Comparison of ENCODE assay signal across 16 mouse cellular contexts in genomic region chr9:83555580-83555979, GRCm38 (mm10). TPM values are rescaled to one million over a fixed set of nuclear protein-coding genes. Genes with fewer than 3 reads are reported as not detected.
DNase-seq lines count a peak whose midpoint lies in the region; ATAC-seq and TF ChIP-seq lines count a peak whose summit lies in the region.
"Had no signal": no experiment of that assay in that cellular context is flagged by ENCODE, and none has a peak within 500 bp of the region (broad histone marks: within the 10 kb centered on the region; RNA-seq: fewer than 3 reads in every experiment).

No protein-coding gene starts in this region.

- peak; percentile 39; the same call in 1 of the 2 replicates for ATAC-seq in common myeloid progenitor, adult 5-6 weeks (replicated peaks; ENCODE audit: low read depth, poor library complexity, severe bottlenecking)
- ATAC-seq in megakaryocyte progenitor cell, adult 5-6 weeks (replicated peaks; ENCODE audit: poor library complexity) = 0 out of 2 replicates have a peak, but pooled peaks have one; percentile 26
- no peak for ATAC-seq in forebrain, embryonic 16.5 days
- no peak for ATAC-seq in erythroblast, adult 5-6 weeks (replicated peaks; ENCODE audit: low FRiP score, poor library complexity, severe bottlenecking)
- ATAC-seq: activated CD4-positive, CD25-positive, alpha-beta regulatory T cell, adult 4 months; Patski had no signal

- no peaks in the 10 kb centered on the region for H3K9me3 ChIP-seq in CH12.LX (replicated peaks; ENCODE audit: low read length)
- H3K9me3 ChIP-seq in forebrain, embryonic 16.5 days (ENCODE audit: control insufficient read depth, low read length) = no peaks in the 10 kb centered on the region
- H3K9me3 ChIP-seq: embryonic facial prominence, embryonic 13.5 days; embryonic facial prominence, embryonic 15.5 days; forebrain, embryonic 13.5 days; forebrain, embryonic 15.5 days; G1E had no signal

- TF ChIP-seq EP300 in CH12.LX (IDR thresholded peaks at IDR 0.05; ENCODE audit: low read length) = peak; percentile 51

- no peak for DNase-seq in CH12.LX (ENCODE audit: extremely low read depth)
- DNase-seq in cerebellum, postnatal 10 days = no peak
- DNase-seq: adrenal gland, postnatal 10 days; adrenal gland, postnatal 25 days; cerebellum, adult 8-10 months had no signal

- dilution Hi-C loops in CH12.LX (cut with MboI; ENCODE audit: extremely low pct_ligation_motif_present, extremely low pct_unique_long_range_greater_than_20kb, low sequenced_read_pairs) = no loop called here

- TF ChIP-seq CTCF in CH12.LX (conservative IDR thresholded peaks at IDR 0.05 in 1 of 2, IDR thresholded peaks at IDR 0.05 in 1 of 2; ENCODE audit: low read depth in 2 of 2, low read length in 2 of 2) = no peak

- H3K36me3 ChIP-seq in CH12.LX (replicated peaks in 1 of 2; ENCODE audit: control insufficient read depth in 1 of 2, insufficient read depth in 1 of 2, low read length in 1 of 2) = no peaks in the 10 kb centered on the region
- H3K36me3 ChIP-seq in forebrain, embryonic 16.5 days (ENCODE audit: control insufficient read depth, insufficient read depth) = no peaks in the 10 kb centered on the region
- H3K36me3 ChIP-seq: embryonic facial prominence, embryonic 13.5 days; embryonic facial prominence, embryonic 15.5 days; forebrain, embryonic 15.5 days; G1E had no signal

- no peak overlapping the region for H3K4me2 ChIP-seq in CH12.LX (ENCODE audit: insufficient read depth, low read depth, poor library complexity, severe bottlenecking)
- no peak overlapping the region for H3K4me2 ChIP-seq in forebrain, embryonic 16.5 days (ENCODE audit: low read length)
- H3K4me2 ChIP-seq: embryonic facial prominence, embryonic 13.5 days; embryonic facial prominence, embryonic 15.5 days; forebrain, embryonic 13.5 days; forebrain, embryonic 15.5 days had no signal

- TF ChIP-seq POLR2A in CH12.LX (IDR thresholded peaks at IDR 0.05; ENCODE audit: low read depth, low read length) = no peak

- no peaks in the 10 kb centered on the region for H3K79me2 ChIP-seq in CH12.LX (replicated peaks; ENCODE audit: control insufficient read depth, extremely low read depth, insufficient read depth, poor library complexity, severe bottlenecking)

- peaks cover 0 to 27% of the 10 kb centered on the region in 2 experiments; a peak in 2 of 4 replicates for H3K4me1 ChIP-seq in CH12.LX (ENCODE audit: control insufficient read depth in 1 of 2, insufficient read depth in 2 of 2)
- peaks cover 24% of the 10 kb centered on the region for H3K4me1 ChIP-seq in forebrain, embryonic 16.5 days (replicated peaks; ENCODE audit: control insufficient read depth, insufficient read depth, low read length)

- no peak for TF ChIP-seq RAD21 in CH12.LX (IDR thresholded peaks at IDR 0.05; ENCODE audit: low read depth, low read length)

- in situ Hi-C loops in CH12.LX (cut with MboI; ENCODE audit: low pct_ligation_motif_present, low pct_unique_long_range_greater_than_20kb, low sequenced_read_pairs) = no loop called here

- H3K27ac ChIP-seq in CH12.LX (ENCODE audit: insufficient read depth, low read depth) = no peak overlapping the region
- no peak overlapping the region for H3K27ac ChIP-seq in forebrain, embryonic 16.5 days (ENCODE audit: low read length)
- H3K27ac ChIP-seq: embryonic facial prominence, embryonic 13.5 days; embryonic facial prominence, embryonic 15.5 days had no signal

- no peak overlapping the region for H3K4me3 ChIP-seq in CH12.LX (replicated peaks in 1 of 3; ENCODE audit: low read depth in 2 of 3, low read length in 2 of 3, poor library complexity in 1 of 3)
- no peak overlapping the region for H3K4me3 ChIP-seq in forebrain, embryonic 16.5 days (replicated peaks; ENCODE audit: low read length)
- H3K4me3 ChIP-seq: embryonic facial prominence, embryonic 13.5 days; embryonic facial prominence, embryonic 15.5 days; forebrain, embryonic 13.5 days; forebrain, embryonic 15.5 days had no signal

- no peak overlapping the region for H3K9ac ChIP-seq in CH12.LX (ENCODE audit: insufficient read depth, low read depth)
- no peak overlapping the region for H3K9ac ChIP-seq in forebrain, embryonic 16.5 days (replicated peaks; ENCODE audit: low read depth, low read length)
- H3K9ac ChIP-seq: embryonic facial prominence, embryonic 13.5 days; embryonic facial prominence, embryonic 15.5 days; forebrain, embryonic 13.5 days; forebrain, embryonic 15.5 days had no signal

- WGBS in forebrain, embryonic 16.5 days = 46% methylated on average over 2 of the region's 2 CpGs

- H3K27me3 ChIP-seq in CH12.LX (replicated peaks) = no peaks in the 10 kb centered on the region
- no peaks in the 10 kb centered on the region for H3K27me3 ChIP-seq in forebrain, embryonic 16.5 days (replicated peaks; ENCODE audit: control insufficient read depth, insufficient read depth, low read length)
- H3K27me3 ChIP-seq: embryonic facial prominence, embryonic 13.5 days; embryonic facial prominence, embryonic 15.5 days; forebrain, embryonic 13.5 days; forebrain, embryonic 15.5 days; Patski had no signal

TF ChIP-seq in CH12.LX, 34 proteins besides CTCF, POLR2A, EP300 and RAD21:
- TF ChIP-seq ZNF384 (IDR thresholded peaks at IDR 0.05; ENCODE audit: low read depth, low read length) (no peak), IRF4 (IDR thresholded peaks at IDR 0.05; ENCODE audit: low read depth, low read length) (peak; percentile 57)

RNA-seq across cellular contexts. Expression of gene Sh3bgrl2, which starts 7.5 kb away (rescaled TPM):
- total RNA-seq in CH12.LX (2012; rRNA removed) (0.04 and 0.08 TPM in 2 replicates), CH12.LX (2014; rRNA removed) (0.27 TPM in 2 replicates)
- 0.11 and 0.26 TPM in 2 replicates for polyA plus RNA-seq in CH12.LX (2012; ENCODE audit: insufficient read length, low read depth)
- total RNA-seq in common myeloid progenitor, adult 5-6 weeks (2017) = 0.37 TPM in 1 of 2 replicates, not detected in the other
- 0.39 and 0.49 TPM in 2 replicates for total RNA-seq in megakaryocyte progenitor cell, adult 5-6 weeks (2015)
- under 0.01 and 0.07 TPM in 2 replicates for total RNA-seq in megakaryocyte progenitor cell, adult 5-6 weeks (2017)
- 19.4 and 21.5 TPM in 2 replicates for polyA plus RNA-seq in forebrain, embryonic 16.5 days (2015; fragmentation: Nextera tagmentation; extraction: Ambion mirVana)
- total RNA-seq in erythroblast, adult 5-6 weeks (2015; ENCODE audit: low replicate concordance) = 0.84 TPM in 1 of 2 replicates, not detected in the other
- 0.17 TPM in 1 of 2 replicates, not detected in the other for total RNA-seq in erythroblast, adult 5-6 weeks (2017; ENCODE audit: low replicate concordance)
- polyA plus RNA-seq: G1E had no signal

Comparison
In these comparisons a context has a peak if more than half of its experiments do, and no peak if none do; other contexts are left out.
1. ATAC-seq: peak in common myeloid progenitor, adult 5-6 weeks (single experiment) and megakaryocyte progenitor cell, adult 5-6 weeks (single experiment); none in forebrain, embryonic 16.5 days (single experiment) and erythroblast, adult 5-6 weeks (single experiment).